Mouse (Mus musculus): ENCODE data around the gene Ptx4. TPM values are rescaled to one million over a fixed set of nuclear protein-coding genes. Genes with fewer than 3 reads are reported as not detected.

Ptx4 gene
- polyA plus RNA-seq, 1 experiment from 2014 or later = 0.83 TPM

- H3K27ac ChIP-seq = no peak overlapping the region
- H3K4me1 ChIP-seq = no peaks in the 10 kb centered on the region
- no peak overlapping the region for H3K4me2 ChIP-seq
- H3K27me3 ChIP-seq = no peaks in the 10 kb centered on the region
- H3K9me3 ChIP-seq = no peaks in the 10 kb centered on the region
- 66% methylated on average over 7 of the region's 7 CpGs for WGBS
- peaks cover 36% of the 10 kb centered on the region for H3K36me3 ChIP-seq
- ATAC-seq (ENCODE audit: insufficient number of reproducible peaks, insufficient read depth, low FRiP score, low TSS enrichment, low read depth) = no peak
- peak overlapping the region; percentile 37; the same call in 1 of the 2 replicates for H3K9ac ChIP-seq
- H3K4me3 ChIP-seq = no peak overlapping the region
Observed at GRCm38 (mm10) chr17:25163387-25163786, 42.8 kb downstream of the Ptx4 start.

- H3K4me3 ChIP-seq = no peak overlapping the region
- WGBS = 88% methylated on average over 3 of the region's 3 CpGs
- no peaks in the 10 kb centered on the region for H3K4me1 ChIP-seq
- H3K9me3 ChIP-seq = no peaks in the 10 kb centered on the region
- H3K27ac ChIP-seq = no peak overlapping the region
- H3K4me2 ChIP-seq = no peak overlapping the region
- no peak for ATAC-seq (ENCODE audit: insufficient number of reproducible peaks, insufficient read depth, low FRiP score, low TSS enrichment, low read depth)
- H3K27me3 ChIP-seq = no peaks in the 10 kb centered on the region
- no peak overlapping the region for H3K9ac ChIP-seq
- H3K36me3 ChIP-seq = peaks cover 24% of the 10 kb centered on the region
Observed at GRCm38 (mm10) chr17:25164770-25165169, 44.2 kb downstream of the Ptx4 start.

GRCm38 (mm10) chr17:25165970-25166671 is 45.6 kb downstream of the Ptx4 start:
- H3K27ac ChIP-seq = no peak overlapping the region
- H3K4me2 ChIP-seq = no peak overlapping the region
- ATAC-seq (ENCODE audit: insufficient number of reproducible peaks, insufficient read depth, low FRiP score, low TSS enrichment, low read depth) = no peak
- H3K9ac ChIP-seq = no peak overlapping the region
- no peaks in the 10 kb centered on the region for H3K27me3 ChIP-seq
- WGBS = 59% methylated on average over 6 of the region's 6 CpGs
- no peaks in the 10 kb centered on the region for H3K4me1 ChIP-seq
- no peak overlapping the region for H3K4me3 ChIP-seq
- H3K36me3 ChIP-seq = peaks cover 11% of the 10 kb centered on the region
- H3K9me3 ChIP-seq = no peaks in the 10 kb centered on the region

DNA sequence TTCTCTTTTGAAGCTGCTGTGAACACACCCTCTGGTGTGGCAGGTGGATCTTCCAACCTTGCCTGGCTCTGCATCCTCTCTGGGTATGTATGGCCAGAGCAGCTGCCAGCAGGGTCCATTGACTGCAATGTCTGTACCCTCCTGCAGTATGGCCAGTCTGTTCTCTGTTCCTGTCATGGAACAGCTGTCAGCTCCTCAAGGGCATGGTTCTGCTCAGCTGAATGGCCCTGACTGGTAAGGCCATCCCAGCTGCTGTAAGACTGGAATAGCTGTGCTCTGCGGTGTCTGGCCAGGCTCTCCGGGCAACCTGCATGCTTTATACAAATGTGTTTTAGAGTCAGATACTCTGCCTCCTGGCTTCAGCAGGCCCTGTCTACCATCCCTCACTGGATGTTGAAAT is 49.1 kb downstream of the Ptx4 start:
- H3K4me3 ChIP-seq = no peak overlapping the region
- ATAC-seq (ENCODE audit: insufficient number of reproducible peaks, insufficient read depth, low FRiP score, low TSS enrichment, low read depth) = no peak
- no peaks in the 10 kb centered on the region for H3K27me3 ChIP-seq
- 88% methylated on average over 2 of the region's 2 CpGs for WGBS
- H3K36me3 ChIP-seq = no peaks in the 10 kb centered on the region
- H3K4me2 ChIP-seq = no peak overlapping the region
- H3K9ac ChIP-seq = no peak overlapping the region
- no peak overlapping the region for H3K27ac ChIP-seq
- no peaks in the 10 kb centered on the region for H3K4me1 ChIP-seq
- no peaks in the 10 kb centered on the region for H3K9me3 ChIP-seq

DNA sequence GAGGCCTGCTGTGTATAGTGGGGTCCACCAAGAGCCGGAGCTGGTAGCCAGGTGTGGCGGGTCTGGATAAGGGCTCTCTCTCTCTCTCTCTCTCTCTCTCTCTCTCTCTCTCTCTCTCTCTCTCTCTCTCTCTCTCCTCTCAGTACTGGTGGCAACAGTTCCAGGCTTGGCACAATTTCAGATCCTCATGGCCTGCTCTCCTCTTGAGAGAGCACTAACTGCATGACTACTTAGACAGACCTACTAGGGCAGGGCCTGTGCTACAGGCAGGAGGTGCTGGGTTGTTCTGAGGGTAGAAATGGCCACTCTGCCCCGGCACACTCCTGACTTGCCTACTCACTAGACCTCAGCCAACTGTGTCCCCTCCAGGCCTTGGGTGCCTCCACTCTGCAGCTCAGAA is 52.0 kb downstream of the Ptx4 start:
- H3K27ac ChIP-seq = no peak overlapping the region
- no peak overlapping the region for H3K4me3 ChIP-seq
- no peak for ATAC-seq (ENCODE audit: insufficient number of reproducible peaks, insufficient read depth, low FRiP score, low TSS enrichment, low read depth)
- no peaks in the 10 kb centered on the region for H3K36me3 ChIP-seq
- no peaks in the 10 kb centered on the region for H3K9me3 ChIP-seq
- no peak overlapping the region for H3K4me2 ChIP-seq
- 0 out of 2 replicates have a peak overlapping the region, but pooled peaks have one; percentile 40 for H3K9ac ChIP-seq
- peaks cover 6% of the 10 kb centered on the region; the same call in 1 of the 2 replicates for H3K27me3 ChIP-seq
- H3K4me1 ChIP-seq = peaks cover 8% of the 10 kb centered on the region; the same call in 1 of the 2 replicates
- WGBS = 94% methylated on average over 3 of the region's 3 CpGs

Other genes starting within 250 kb of the Ptx4 start
- gene Nubp2, start 234.4 kb upstream of the Ptx4 start, polyA plus RNA-seq (2015; fragmentation: Nextera tagmentation; extraction: Ambion mirVana) = 46.3 and 51.5 TPM in 2 replicates
- gene Spsb3, start 234.1 kb upstream of the Ptx4 start, polyA plus RNA-seq (2015; fragmentation: Nextera tagmentation; extraction: Ambion mirVana) = 39.3 and 43.2 TPM in 2 replicates
- 31.9 and 34.4 TPM in 2 replicates for gene Eme2, start 225.7 kb upstream of the Ptx4 start, polyA plus RNA-seq (2015; fragmentation: Nextera tagmentation; extraction: Ambion mirVana)
- 86.1 and 93.0 TPM in 2 replicates for gene Mrps34, start 225.6 kb upstream of the Ptx4 start, polyA plus RNA-seq (2015; fragmentation: Nextera tagmentation; extraction: Ambion mirVana)
- gene Nme3, start 224.3 kb upstream of the Ptx4 start, polyA plus RNA-seq (2015; fragmentation: Nextera tagmentation; extraction: Ambion mirVana) = 48.9 and 58.2 TPM in 2 replicates
- 41.6 and 43.0 TPM in 2 replicates for gene Mapk8ip3, start 183.8 kb upstream of the Ptx4 start, polyA plus RNA-seq (2015; fragmentation: Nextera tagmentation; extraction: Ambion mirVana)
- 217 and 236 TPM in 2 replicates for gene Jpt2, start 160.1 kb upstream of the Ptx4 start, polyA plus RNA-seq (2015; fragmentation: Nextera tagmentation; extraction: Ambion mirVana)
- 8.5 and 9.7 TPM in 2 replicates for gene Cramp1l, start 105.0 kb upstream of the Ptx4 start, polyA plus RNA-seq (2015; fragmentation: Nextera tagmentation; extraction: Ambion mirVana)
- gene Ift140, start 104.7 kb upstream of the Ptx4 start, polyA plus RNA-seq (2015; fragmentation: Nextera tagmentation; extraction: Ambion mirVana) = 22.0 and 26.2 TPM in 2 replicates
- 15.2 and 18.4 TPM in 2 replicates for gene Tmem204, start 37.2 kb upstream of the Ptx4 start, polyA plus RNA-seq (2015; fragmentation: Nextera tagmentation; extraction: Ambion mirVana)
- gene Telo2, start 4.8 kb upstream of the Ptx4 start, polyA plus RNA-seq (2015; fragmentation: Nextera tagmentation; extraction: Ambion mirVana) = 48.1 and 53.5 TPM in 2 replicates
- 26.0 and 27.8 TPM in 2 replicates for gene Clcn7, start 12.6 kb downstream of the Ptx4 start, polyA plus RNA-seq (2015; fragmentation: Nextera tagmentation; extraction: Ambion mirVana)
- gene Ccdc154, start 41.7 kb downstream of the Ptx4 start, polyA plus RNA-seq (2015; fragmentation: Nextera tagmentation; extraction: Ambion mirVana) = not detected in 2 replicates
- gene Gm38655, start 54.7 kb downstream of the Ptx4 start, polyA plus RNA-seq (2015; fragmentation: Nextera tagmentation; extraction: Ambion mirVana) = 0.31 TPM in 1 of 2 replicates, not detected in the other
- 34.9 and 35.5 TPM in 2 replicates for gene BC003965, start 63.8 kb downstream of the Ptx4 start, polyA plus RNA-seq (2015; fragmentation: Nextera tagmentation; extraction: Ambion mirVana)
- 9.7 and 11.8 TPM in 2 replicates for gene Unkl, start 67.6 kb downstream of the Ptx4 start, polyA plus RNA-seq (2015; fragmentation: Nextera tagmentation; extraction: Ambion mirVana)
- gene Gnptg, start 119.4 kb downstream of the Ptx4 start, polyA plus RNA-seq (2015; fragmentation: Nextera tagmentation; extraction: Ambion mirVana) = 33.9 and 34.3 TPM in 2 replicates
- gene Tsr3, start 119.4 kb downstream of the Ptx4 start, polyA plus RNA-seq (2015; fragmentation: Nextera tagmentation; extraction: Ambion mirVana) = 54.4 and 57.2 TPM in 2 replicates
- gene Baiap3, start 135.6 kb downstream of the Ptx4 start, polyA plus RNA-seq (2015; fragmentation: Nextera tagmentation; extraction: Ambion mirVana) = 1.8 and 2.2 TPM in 2 replicates
- 631 and 713 TPM in 2 replicates for gene Ube2i, start 153.9 kb downstream of the Ptx4 start, polyA plus RNA-seq (2015; fragmentation: Nextera tagmentation; extraction: Ambion mirVana)
- gene Prss34, start 177.6 kb downstream of the Ptx4 start, polyA plus RNA-seq (2015; fragmentation: Nextera tagmentation; extraction: Ambion mirVana) = 0.51 and 0.79 TPM in 2 replicates
- not detected in 2 replicates for gene Prss28, start 187.9 kb downstream of the Ptx4 start, polyA plus RNA-seq (2015; fragmentation: Nextera tagmentation; extraction: Ambion mirVana)
- gene Prss29, start 197.9 kb downstream of the Ptx4 start, polyA plus RNA-seq (2015; fragmentation: Nextera tagmentation; extraction: Ambion mirVana) = not detected in 2 replicates
- gene Tpsab1, start 224.8 kb downstream of the Ptx4 start, polyA plus RNA-seq (2015; fragmentation: Nextera tagmentation; extraction: Ambion mirVana) = 0.21 and 0.23 TPM in 2 replicates
- gene Tpsb2, start 245.5 kb downstream of the Ptx4 start, polyA plus RNA-seq (2015; fragmentation: Nextera tagmentation; extraction: Ambion mirVana) = 0.95 and 3.7 TPM in 2 replicates
- 1.0 and 2.2 TPM in 2 replicates for gene Tpsg1, start 248.5 kb downstream of the Ptx4 start, polyA plus RNA-seq (2015; fragmentation: Nextera tagmentation; extraction: Ambion mirVana)

All from embryonic facial prominence, embryonic 13.5 days (tissue).